Mouse (Mus musculus) embryonic facial prominence, embryonic 11.5 days (tissue): Measurements from ENCODE around the gene Eif4ebp2. TPM values are rescaled to one million over a fixed set of nuclear protein-coding genes. Genes with fewer than 3 reads are reported as not detected.
A peak's percentile ranks its signal among the peaks of the same experiment; 100 is the strongest.

Experiments used
- ATAC-seq: fragments of 200-750 bp; cut with Nextera tagmentation; replicated peaks from 2 replicates; pipeline ENCODE4 v1.8.0; 2017; ENCODE audit warnings: low read depth; ENCODE audit not compliant: insufficient number of reproducible peaks, low FRiP score, low TSS enrichment
- DNase-seq: peaks from one replicate; pipeline ENCODE4 v3.0.0-alpha.2; 2015; ENCODE audit warnings: low spot score
- H3K27ac ChIP-seq: fragments of 300-500 bp; sonication (generic); replicated peaks from 2 replicates; pipeline ENCODE4 v1.5.1; 2014; ENCODE audit warnings: mild to moderate bottlenecking, low read depth, low read length, control low read depth
- H3K27me3 ChIP-seq: fragments of 300-500 bp; sonication (generic); 2 replicates; pipeline ENCODE4 v1.6.1; 2014; ENCODE audit warnings: mild to moderate bottlenecking, low read length, moderate library complexity, mixed read lengths; ENCODE audit not compliant: control insufficient read depth, insufficient read depth
- H3K36me3 ChIP-seq: fragments of 300-500 bp; sonication (generic); replicated peaks from 2 replicates; pipeline ENCODE4 v1.6.1; 2014; ENCODE audit warnings: low read depth, mild to moderate bottlenecking, low read length, moderate library complexity, mixed read lengths; ENCODE audit not compliant: control insufficient read depth, insufficient read depth
- H3K4me1 ChIP-seq: fragments of 300-500 bp; sonication (generic); 2 replicates; pipeline ENCODE4 v1.6.1; 2014; ENCODE audit warnings: low read length, mixed read lengths; ENCODE audit not compliant: control insufficient read depth, insufficient read depth
- H3K4me2 ChIP-seq: fragments of 300-500 bp; sonication (generic); 2 replicates; pipeline ENCODE4 v1.6.1; 2014; ENCODE audit warnings: low read depth, mild to moderate bottlenecking, control low read depth, low read length, moderate library complexity
- H3K4me3 ChIP-seq: fragments of 300-500 bp; sonication (generic); 2 replicates; pipeline ENCODE4 v1.5.1; 2014; ENCODE audit warnings: low read depth, low read length, control low read depth
- H3K9ac ChIP-seq: fragments of 300-500 bp; sonication (generic); replicated peaks from 2 replicates; pipeline ENCODE4 v1.6.1; 2014; ENCODE audit warnings: mild to moderate bottlenecking, control low read depth, low read length
- H3K9me3 ChIP-seq: fragments of 300-500 bp; sonication (generic); replicated peaks from 2 replicates; pipeline ENCODE4 v1.6.1; 2016; ENCODE audit warnings: mild to moderate bottlenecking, low read length, inconsistent platforms, mixed read lengths; ENCODE audit not compliant: control insufficient read depth
- WGBS: fragments of 180-500 bp; shearing (Covaris S2); extraction: QIAGEN DNeasy Blood & Tissue Kit; methylation state at CpG from one replicate; pipeline ENCODE4 v1.1.7; 2014; 5-methylcytosine and 5-hydroxymethylcytosine counted together
- polyA plus RNA-seq: library from polyadenylated mRNA; unstranded; fragments of >200 nt; fragmentation: Nextera tagmentation; extraction: Ambion mirVana; gene quantifications from 2 replicates; pipeline ENCODE4 v1.2.1, GENCODE M21; 2014

Gene Eif4ebp2
- polyA plus RNA-seq, 1 experiment from 2014 or later = 27.8 TPM

DNA sequence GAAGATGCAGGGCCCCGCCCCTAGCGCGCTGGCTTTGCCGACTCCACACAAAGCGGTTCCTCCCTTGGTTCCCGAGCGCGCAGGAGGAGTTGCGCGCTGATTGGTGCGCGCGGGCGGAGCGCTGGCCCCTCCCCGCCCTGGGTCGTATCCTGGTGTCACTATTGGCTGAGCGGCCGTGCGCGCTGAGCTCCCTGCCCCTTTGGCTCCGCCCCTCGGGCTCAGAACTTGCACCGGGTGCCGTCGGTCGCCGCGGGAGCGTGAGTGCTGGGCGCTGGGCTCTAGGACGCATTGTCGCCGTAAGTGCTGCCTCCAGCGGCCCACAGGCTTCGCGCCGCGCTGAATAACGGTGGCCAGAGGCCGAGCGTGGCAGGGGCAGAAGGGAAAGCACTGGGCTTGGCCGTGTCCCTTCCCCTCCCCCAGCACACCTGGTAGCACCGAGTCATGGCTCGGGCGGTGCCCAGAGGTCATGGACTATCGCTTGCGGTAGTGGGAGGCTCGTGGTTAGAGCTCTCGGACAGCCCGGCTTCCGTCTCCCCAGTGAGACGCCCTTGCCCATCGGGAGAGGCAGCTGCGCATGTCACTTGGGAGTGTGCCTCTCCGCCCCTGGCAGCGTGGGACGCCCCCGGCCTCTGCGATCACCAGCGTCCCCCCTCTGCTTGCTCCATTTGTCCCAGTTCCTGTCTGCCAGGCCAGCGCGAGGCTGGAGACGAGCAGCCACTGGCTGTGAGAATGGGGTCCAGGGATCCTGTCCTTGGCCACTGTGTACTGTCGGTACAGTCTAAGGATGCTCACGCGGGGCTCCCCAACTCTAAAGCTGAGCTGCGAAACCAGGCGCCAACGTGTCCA lies 23.4 kb upstream of the Eif4ebp2 start, which contains the start of gene Lrrc20:
TSS of gene Lrrc20 (plus strand) at position 208 of the 846 bp plus-strand sequence.
- ATAC-seq = peak; percentile 95
- Histone ChIP-seq H3K4me3 (peak within 1 kb of the TSS; percentile 75), H3K4me1 (no peaks in the 10 kb centered on the region), H3K9ac (peak within 1 kb of the TSS; percentile 72), H3K4me2 (peak within 1 kb of the TSS; percentile 88), H3K27me3 (no peaks in the 10 kb centered on the region), H3K9me3 (no peaks in the 10 kb centered on the region), H3K27ac (peak within 1 kb of the TSS; percentile 44), H3K36me3 (no peaks in the 10 kb centered on the region)
- peak; percentile 98 for DNase-seq
- WGBS = under 1% methylated on average over 68 of the region's 70 CpGs

GRCm38 (mm10) chr10:61474344-61474743 lies 21.9 kb upstream of the Eif4ebp2 start:
- Histone ChIP-seq H3K4me3 (no peak overlapping the region), H3K9ac (no peak overlapping the region), H3K36me3 (no peaks in the 10 kb centered on the region), H3K4me2 (no peak overlapping the region), H3K27me3 (no peaks in the 10 kb centered on the region), H3K27ac (no peak overlapping the region), H3K4me1 (no peaks in the 10 kb centered on the region), H3K9me3 (no peaks in the 10 kb centered on the region)
- ATAC-seq (no peak), DNase-seq (no peak)
- WGBS = 87% methylated on average over 1 of the region's 1 CpGs

DNA sequence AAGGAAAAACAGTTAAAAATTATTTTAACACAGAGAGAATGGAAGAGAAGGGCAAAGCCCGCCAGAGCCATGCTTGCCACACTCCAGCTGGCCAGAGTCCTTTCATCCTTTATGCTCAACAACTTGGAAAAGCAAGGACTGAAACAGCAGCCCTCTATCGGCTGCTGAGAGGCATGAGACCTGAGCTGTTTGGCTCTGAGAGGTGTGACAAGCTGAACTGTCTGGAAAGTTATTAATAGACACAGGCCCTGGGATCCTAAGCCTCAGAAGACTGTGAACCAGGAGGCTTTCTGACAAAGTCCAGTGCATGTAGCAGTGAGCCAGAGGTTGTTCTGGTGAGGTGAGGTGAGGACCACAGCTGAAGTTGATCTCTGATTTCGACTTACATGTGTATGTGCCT lies 21.2 kb upstream of the Eif4ebp2 start:
- Histone ChIP-seq H3K36me3 (no peaks in the 10 kb centered on the region), H3K4me3 (no peak overlapping the region), H3K4me1 (no peaks in the 10 kb centered on the region), H3K4me2 (no peak overlapping the region), H3K9ac (no peak overlapping the region), H3K9me3 (no peaks in the 10 kb centered on the region), H3K27me3 (no peaks in the 10 kb centered on the region), H3K27ac (no peak overlapping the region)
- DNase-seq = no peak
- WGBS = 84% methylated on average over 3 of the region's 3 CpGs
- no peak for ATAC-seq

DNA sequence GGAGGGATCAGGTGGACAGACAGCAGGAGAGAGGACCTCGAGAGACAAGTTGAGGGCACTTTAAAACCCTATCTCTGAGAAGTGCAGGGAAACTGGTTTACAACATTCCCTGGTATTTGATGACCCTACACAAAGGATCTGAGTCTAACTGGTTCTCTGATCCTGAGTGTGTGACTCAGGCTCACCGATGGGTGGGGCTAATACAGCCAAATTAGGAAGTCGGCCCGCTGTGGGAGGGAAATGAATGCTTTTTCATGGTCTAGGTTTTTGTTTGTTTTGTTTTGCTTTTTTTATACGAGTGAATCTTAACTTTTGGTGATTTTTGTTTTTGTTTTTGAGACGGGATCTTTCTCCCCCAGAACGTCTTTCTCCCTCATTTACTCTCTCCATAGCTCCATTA lies 16.4 kb upstream of the Eif4ebp2 start:
- H3K9ac ChIP-seq = no peak overlapping the region
- WGBS = 67% methylated on average over 7 of the region's 7 CpGs
- no peak overlapping the region for H3K4me3 ChIP-seq
- H3K27me3 ChIP-seq = no peaks in the 10 kb centered on the region
- no peak overlapping the region for H3K4me2 ChIP-seq
- ATAC-seq (no peak), DNase-seq (no peak)
- no peaks in the 10 kb centered on the region for H3K36me3 ChIP-seq
- H3K9me3 ChIP-seq = no peaks in the 10 kb centered on the region
- H3K4me1 ChIP-seq = no peaks in the 10 kb centered on the region
- H3K27ac ChIP-seq = no peak overlapping the region

- Histone ChIP-seq H3K4me1 (no peaks in the 10 kb centered on the region), H3K9ac (no peak overlapping the region), H3K27ac (no peak overlapping the region), H3K36me3 (no peaks in the 10 kb centered on the region), H3K4me3 (no peak overlapping the region), H3K27me3 (no peaks in the 10 kb centered on the region), H3K9me3 (no peaks in the 10 kb centered on the region), H3K4me2 (no peak overlapping the region)
- DNase-seq (peak; percentile 84), ATAC-seq (no peak)
- WGBS = 26% methylated on average over 5 of the region's 5 CpGs
Observed at GRCm38 (mm10) chr10:61466873-61467272, 14.4 kb upstream of the Eif4ebp2 start.

DNA sequence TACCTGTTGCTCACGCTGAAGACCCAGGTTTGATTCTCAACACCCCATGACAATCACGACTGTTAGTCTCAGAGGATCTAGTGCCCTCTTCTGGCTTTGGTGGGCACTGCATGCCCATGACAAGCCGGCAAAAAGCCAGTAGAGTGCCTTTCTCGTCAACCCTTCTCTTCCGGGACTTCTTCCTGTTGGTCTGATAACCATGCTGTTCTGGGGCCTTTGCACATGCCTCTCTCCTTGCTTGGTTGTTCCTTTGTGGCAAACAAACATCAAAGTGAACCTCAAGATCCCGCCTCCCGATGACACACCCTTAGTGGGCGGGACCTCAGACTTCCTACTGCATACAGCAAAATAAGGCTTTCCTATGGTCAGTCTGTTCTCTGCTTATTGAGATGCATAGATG lies 13.8 kb upstream of the Eif4ebp2 start:
- Histone ChIP-seq H3K4me3 (no peak overlapping the region), H3K27ac (no peak overlapping the region), H3K27me3 (no peaks in the 10 kb centered on the region), H3K4me1 (no peaks in the 10 kb centered on the region), H3K9me3 (no peaks in the 10 kb centered on the region), H3K9ac (no peak overlapping the region), H3K36me3 (no peaks in the 10 kb centered on the region), H3K4me2 (no peak overlapping the region)
- ATAC-seq (no peak), DNase-seq (peak; percentile 20)
- WGBS = 73% methylated on average over 8 of the region's 8 CpGs

DNA sequence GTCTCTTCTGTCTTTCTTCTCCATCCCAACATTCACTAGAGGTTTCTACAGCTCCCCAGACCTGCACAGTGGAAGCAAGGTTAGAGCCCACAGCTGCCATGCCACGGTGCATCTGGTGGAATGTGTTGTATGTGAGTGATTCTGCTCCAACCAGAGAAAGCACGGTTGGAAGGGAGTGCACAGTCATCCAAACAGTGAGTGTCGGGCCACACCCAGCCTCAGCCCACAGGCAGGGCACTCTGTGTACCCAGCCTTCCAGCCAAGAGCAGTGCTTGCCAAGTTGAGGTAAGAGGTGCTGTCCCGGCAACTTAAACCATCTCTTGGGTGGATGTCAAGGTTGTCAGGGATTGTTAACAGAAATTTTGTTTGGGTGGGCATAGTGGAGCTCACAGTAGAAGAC lies 12.5 kb upstream of the Eif4ebp2 start:
- H3K4me3 ChIP-seq = no peak overlapping the region

GRCm38 (mm10) chr10:61457182-61457581 lies 4.7 kb upstream of the Eif4ebp2 start:
- H3K9me3 ChIP-seq = no peaks in the 10 kb centered on the region
- H3K4me2 ChIP-seq = no peak overlapping the region
- no peaks in the 10 kb centered on the region for H3K36me3 ChIP-seq
- no peak overlapping the region for H3K27ac ChIP-seq
- no peak for ATAC-seq
- no peaks in the 10 kb centered on the region for H3K4me1 ChIP-seq
- H3K27me3 ChIP-seq = no peaks in the 10 kb centered on the region
- DNase-seq = no peak
- no peak overlapping the region for H3K9ac ChIP-seq
- WGBS = 61% methylated on average over 3 of the region's 3 CpGs
- H3K4me3 ChIP-seq = no peak overlapping the region

More for the DNA sequence above, 12.5 kb upstream of the Eif4ebp2 start:
- Histone ChIP-seq H3K9me3 (no peaks in the 10 kb centered on the region), H3K36me3 (no peaks in the 10 kb centered on the region), H3K9ac (no peak overlapping the region), H3K4me2 (no peak overlapping the region), H3K27ac (no peak overlapping the region), H3K4me1 (no peaks in the 10 kb centered on the region), H3K27me3 (no peaks in the 10 kb centered on the region)
- ATAC-seq (no peak), DNase-seq (no peak)
- 80% methylated on average over 4 of the region's 4 CpGs for WGBS
